Comparison of ENCODE assay signal across 8 mouse cellular contexts in the genomic region with DNA sequence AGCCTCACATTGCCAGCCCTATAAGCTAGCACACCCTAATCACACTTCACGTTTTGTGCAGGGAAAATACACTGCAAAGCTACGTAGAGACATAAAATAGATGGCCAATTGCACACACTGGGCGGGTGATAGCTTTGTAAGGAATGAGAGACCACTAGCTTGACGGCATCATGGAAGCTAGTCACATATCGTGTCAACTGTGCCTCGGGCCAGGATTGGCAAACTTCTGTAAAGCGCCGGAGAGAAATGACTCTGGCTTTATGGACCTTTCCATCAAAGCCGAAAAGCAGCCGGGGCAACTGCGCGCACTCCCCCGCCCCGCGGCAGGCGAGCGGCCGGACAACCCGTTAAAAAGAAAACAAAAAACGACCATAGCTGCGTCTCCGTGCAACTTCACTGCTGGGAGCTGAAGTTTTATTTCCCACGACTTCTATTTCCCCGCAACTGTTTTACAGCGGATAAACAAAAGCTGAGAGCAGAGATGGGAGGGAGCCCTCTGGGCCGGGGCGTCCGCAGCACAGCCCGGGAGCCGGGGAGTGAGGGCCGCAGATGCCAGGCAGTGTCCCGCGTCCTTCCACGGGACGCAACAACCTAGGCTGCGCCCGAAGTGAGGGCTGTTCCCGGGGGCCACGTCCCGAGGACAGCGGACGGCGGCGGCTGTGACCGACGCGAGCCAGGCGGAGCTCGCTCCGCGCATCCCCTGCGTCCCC. TPM values are rescaled to one million over a fixed set of nuclear protein-coding genes. Genes with fewer than 3 reads are reported as not detected.
DNase-seq lines count a peak whose midpoint lies in the region; ATAC-seq and TF ChIP-seq lines count a peak whose summit lies in the region.

No protein-coding gene starts in this region.

- H3K4me1 ChIP-seq in heart, embryonic 13.5 days: peaks cover 27% of the 10 kb centered on the region
- H3K4me1 ChIP-seq in MEL (ENCODE audit: control insufficient read depth in 1 of 2, insufficient read depth in 2 of 2, low read length in 2 of 2): peaks cover 2 to 5% of the 10 kb centered on the region in 2 experiments; a peak in 2 of 4 replicates
- H3K4me1 ChIP-seq in forebrain, embryonic 10.5 days: peaks cover 32% of the 10 kb centered on the region
- peaks cover 36% of the 10 kb centered on the region for H3K4me1 ChIP-seq in limb, embryonic 10.5 days
- H3K4me1 ChIP-seq in midbrain, postnatal 0 days (ENCODE audit: insufficient read depth, low read length): no peaks in the 10 kb centered on the region; the same call in 1 of the 2 replicates

- ATAC-seq in heart, embryonic 13.5 days (ENCODE audit: extremely low read depth, insufficient number of reproducible peaks, low FRiP score, low TSS enrichment): peak; percentile 42; the same call in 1 of the 2 replicates
- ATAC-seq in midbrain, postnatal 0 days (ENCODE audit: low FRiP score): peak; percentile 70

- TF ChIP-seq RAD21 in MEL (IDR thresholded peaks at IDR 0.05; ENCODE audit: low read depth, low read length): no peak

- intact Hi-C loops in heart, postnatal 10 days (cut with DNase I): loop anchor here (1.0 kb wide), 1 partner anchor 23 kb away; no protein-coding TSS in a partner anchor

- H3K9ac ChIP-seq in heart, embryonic 13.5 days: peak overlapping the region; percentile 86
- peak overlapping the region; percentile 68 for H3K9ac ChIP-seq in MEL (ENCODE audit: control insufficient read depth, low read depth, low read length, poor library complexity, severe bottlenecking)
- peak overlapping the region; percentile 62 for H3K9ac ChIP-seq in midbrain, postnatal 0 days (replicated peaks; ENCODE audit: low read length, poor library complexity, severe bottlenecking)

- no peak for DNase-seq in heart, postnatal 10 days
- peak; percentile 49 for DNase-seq in MEL (ENCODE audit: low read depth, low spot score)
- DNase-seq in forebrain, embryonic 10.5 days (ENCODE audit: extremely low spot score, low spot score): no peak
- DNase-seq in limb, embryonic 10.5 days (ENCODE audit: low spot score): peak; percentile 60
- DNase-seq in midbrain, postnatal 0 days (ENCODE audit: low spot score): peak; percentile 42
- DNase-seq in thymus, adult 18-20 months: no peak
- no peak for DNase-seq in ovary, adult 18-20 months (ENCODE audit: low spot score)

- under 1% methylated on average over 52 of the region's 52 CpGs for WGBS in heart, embryonic 13.5 days
- under 1% methylated on average over 52 of the region's 52 CpGs for WGBS in forebrain, embryonic 10.5 days
- under 1% methylated on average over 52 of the region's 52 CpGs for WGBS in limb, embryonic 10.5 days
- under 1% methylated on average over 52 of the region's 52 CpGs for WGBS in midbrain, postnatal 0 days

- no peaks in the 10 kb centered on the region for H3K36me3 ChIP-seq in heart, embryonic 13.5 days
- H3K36me3 ChIP-seq in MEL (ENCODE audit: control insufficient read depth in 1 of 2, insufficient read depth in 2 of 2, low read length in 2 of 2): peaks cover 0 to 2% of the 10 kb centered on the region in 2 experiments; a peak in 1 of 4 replicates
- H3K36me3 ChIP-seq in forebrain, embryonic 10.5 days (replicated peaks): no peaks in the 10 kb centered on the region
- no peaks in the 10 kb centered on the region for H3K36me3 ChIP-seq in limb, embryonic 10.5 days
- H3K36me3 ChIP-seq in midbrain, postnatal 0 days (ENCODE audit: insufficient read depth, low read length): no peaks in the 10 kb centered on the region

- H3K4me2 ChIP-seq in heart, embryonic 13.5 days: peak overlapping the region; percentile 89
- H3K4me2 ChIP-seq in midbrain, postnatal 0 days (ENCODE audit: low read depth, low read length, poor library complexity, severe bottlenecking): peak overlapping the region; percentile 81

- peaks cover 6% of the 10 kb centered on the region for H3K79me2 ChIP-seq in MEL (ENCODE audit: control insufficient read depth, insufficient read depth, low read length, poor library complexity)

- no peak; a peak in 1 of 4 replicates for TF ChIP-seq POLR2A in MEL (IDR thresholded peaks at IDR 0.05; ENCODE audit: control insufficient read depth in 1 of 2, insufficient read depth in 1 of 2, low read depth in 1 of 2, low read length in 2 of 2, poor library complexity in 1 of 2)

- H3K9me3 ChIP-seq in heart, embryonic 13.5 days: no peaks in the 10 kb centered on the region; the same call in 1 of the 2 replicates
- H3K9me3 ChIP-seq in MEL (replicated peaks; ENCODE audit: insufficient read depth, low read length): no peaks in the 10 kb centered on the region
- peaks cover 10% of the 10 kb centered on the region; the same call in 1 of the 2 replicates for H3K9me3 ChIP-seq in forebrain, embryonic 10.5 days
- no peaks in the 10 kb centered on the region for H3K9me3 ChIP-seq in limb, embryonic 10.5 days (replicated peaks)
- no peaks in the 10 kb centered on the region for H3K9me3 ChIP-seq in midbrain, postnatal 0 days (ENCODE audit: low read length)

- peak overlapping the region; percentile 64 for H3K27ac ChIP-seq in heart, embryonic 13.5 days (replicated peaks)
- no peak overlapping the region; the same call in 1 of the 2 replicates for H3K27ac ChIP-seq in MEL (ENCODE audit: control insufficient read depth, low read depth, low read length)
- peak overlapping the region; percentile 91 for H3K27ac ChIP-seq in forebrain, embryonic 10.5 days
- H3K27ac ChIP-seq in limb, embryonic 10.5 days: peak overlapping the region; percentile 86
- peak overlapping the region; percentile 80 for H3K27ac ChIP-seq in midbrain, postnatal 0 days (ENCODE audit: low read depth, low read length)

- peaks cover 40% of the 10 kb centered on the region for H3K27me3 ChIP-seq in heart, embryonic 13.5 days (replicated peaks)
- H3K27me3 ChIP-seq in MEL (ENCODE audit: control insufficient read depth in 1 of 2, insufficient read depth in 2 of 2, low read length in 2 of 2): peaks cover 0 to 3% of the 10 kb centered on the region in 2 experiments; a peak in 1 of 4 replicates
- H3K27me3 ChIP-seq in forebrain, embryonic 10.5 days (ENCODE audit: poor library complexity, severe bottlenecking): peaks cover 45% of the 10 kb centered on the region
- peaks cover 34% of the 10 kb centered on the region for H3K27me3 ChIP-seq in limb, embryonic 10.5 days (ENCODE audit: low read depth, poor library complexity, severe bottlenecking)
- peaks cover 26% of the 10 kb centered on the region; the same call in 1 of the 2 replicates for H3K27me3 ChIP-seq in midbrain, postnatal 0 days (ENCODE audit: insufficient read depth, low read length)

- no peak for TF ChIP-seq CTCF in MEL (IDR thresholded peaks at IDR 0.05 in 2 of 3, conservative IDR thresholded peaks at IDR 0.05 in 1 of 3; ENCODE audit: control insufficient read depth in 1 of 3, insufficient read depth in 1 of 3, low read depth in 2 of 3, low read length in 3 of 3, poor library complexity in 1 of 3, severe bottlenecking in 1 of 3)
- no peak for TF ChIP-seq CTCF in midbrain, postnatal 0 days (IDR thresholded peaks at IDR 0.05)

- H3K4me3 ChIP-seq in heart, embryonic 13.5 days: peak overlapping the region; percentile 91
- H3K4me3 ChIP-seq in MEL (ENCODE audit: control insufficient read depth in 1 of 2, insufficient read depth in 1 of 2, low read depth in 2 of 2, low read length in 2 of 2): peak overlapping the region; percentile 53 to 84
- peak overlapping the region; percentile 96 for H3K4me3 ChIP-seq in forebrain, embryonic 10.5 days
- H3K4me3 ChIP-seq in limb, embryonic 10.5 days: peak overlapping the region; percentile 74
- H3K4me3 ChIP-seq in midbrain, postnatal 0 days (ENCODE audit: low read depth, low read length): peak overlapping the region; percentile 91

- no peak for TF ChIP-seq EP300 in MEL (IDR thresholded peaks at IDR 0.05; ENCODE audit: low read depth in 1 of 2, low read length in 2 of 2)

TF ChIP-seq in MEL, 35 proteins besides CTCF, POLR2A, EP300 and RAD21:
- TF ChIP-seq UBTF (IDR thresholded peaks at IDR 0.05; ENCODE audit: borderline replicate concordance, insufficient read depth, low read depth, low read length) (no peak), SIN3A (IDR thresholded peaks at IDR 0.05; ENCODE audit: low read length) (peak; percentile 38; the same call in 1 of the 2 replicates), TAL1 (IDR thresholded peaks at IDR 0.05; ENCODE audit: low read length) (no peak)
TF ChIP-seq in MEL: peak in this region for 1.

RNA-seq across cellular contexts. Expression of a gene that starts 0.6 kb away (rescaled TPM):
- 2.4 and 3.1 TPM in 2 replicates for polyA plus RNA-seq in heart, embryonic 13.5 days (2015; fragmentation: Nextera tagmentation; extraction: Ambion mirVana)
- 1 to 10 TPM; 6.2 to 9.0 TPM for total RNA-seq in heart, postnatal 10 days (2021)
- 8.6 and 9.6 TPM in 2 replicates for total RNA-seq in MEL (2012; rRNA removed)
- polyA plus RNA-seq in MEL (2012; ENCODE audit: insufficient read depth in 1 of 2, insufficient read length in 2 of 2, low read depth in 1 of 2, low replicate concordance in 2 of 2, missing spikeins in 1 of 2): 10 to 100 TPM in 1 of 2 experiments, not detected in 1; 14.4 TPM
- polyA plus RNA-seq in forebrain, embryonic 10.5 days (2016; fragmentation: Nextera tagmentation; extraction: Ambion mirVana): 5.5 and 6.2 TPM in 2 replicates
- 6.7 and 7.2 TPM in 2 replicates for polyA plus RNA-seq in limb, embryonic 10.5 days (2016; fragmentation: Nextera tagmentation; extraction: Ambion mirVana)
- 7.5 and 8.4 TPM in 2 replicates for total RNA-seq in midbrain, postnatal 0 days (2014; rRNA removed)
- polyA plus RNA-seq in midbrain, postnatal 0 days (2015; fragmentation: Nextera tagmentation; extraction: Ambion mirVana): 0.99 and 1.2 TPM in 2 replicates

Comparison
In these comparisons a context has a peak if more than half of its experiments do, and no peak if none do; other contexts are left out.
1. DNase-seq: peak in MEL (single experiment), limb, embryonic 10.5 days (single experiment) and midbrain, postnatal 0 days (single experiment); none in heart, postnatal 10 days (0 of 2), forebrain, embryonic 10.5 days (single experiment), thymus, adult 18-20 months (0 of 2) and ovary, adult 18-20 months (single experiment).
2. Peak in every context shown above with its lines, with median percentiles within 50 percentile points of each other: H3K4me3 ChIP-seq and H3K9ac ChIP-seq.